Mouse (Mus musculus) neural tube, embryonic 14.5 days (tissue): ENCODE data around the gene Gm10570. TPM values are rescaled to one million over a fixed set of nuclear protein-coding genes. Genes with fewer than 3 reads are reported as not detected.
A peak's percentile ranks its signal among the peaks of the same experiment; 100 is the strongest.

ENCODE experiments used
- ATAC-seq: fragments of 200-750 bp; cut with Nextera tagmentation; 2 replicates; pipeline ENCODE4 v1.8.0; 2017; ENCODE audit warnings: low read depth, mild to moderate bottlenecking, moderate TSS enrichment, moderate library complexity
- H3K27ac ChIP-seq: fragments of 300-500 bp; sonication (generic); 2 replicates; pipeline ENCODE4 v1.5.1; 2014; ENCODE audit warnings: low read depth, mild to moderate bottlenecking, control low read depth, low read length, moderate library complexity, mixed read lengths
- H3K27me3 ChIP-seq: fragments of 300-500 bp; sonication (generic); 2 replicates; pipeline ENCODE4 v1.6.1; 2014; ENCODE audit warnings: low read length; ENCODE audit not compliant: control insufficient read depth, insufficient read depth
- H3K36me3 ChIP-seq: fragments of 300-500 bp; sonication (generic); 2 replicates; pipeline ENCODE4 v1.6.1; 2014; ENCODE audit warnings: low read length, mixed read lengths; ENCODE audit not compliant: control insufficient read depth, insufficient read depth
- H3K4me1 ChIP-seq: fragments of 300-500 bp; sonication (generic); 2 replicates; pipeline ENCODE4 v1.6.1; 2014; ENCODE audit warnings: low read length; ENCODE audit not compliant: control insufficient read depth, insufficient read depth
- H3K4me2 ChIP-seq: fragments of 300-500 bp; sonication (generic); 2 replicates; pipeline ENCODE4 v1.6.1; 2014; ENCODE audit warnings: mild to moderate bottlenecking, low read depth, low read length, control low read depth
- H3K4me3 ChIP-seq: fragments of 300-500 bp; sonication (generic); 2 replicates; pipeline ENCODE4 v1.5.1; 2014; ENCODE audit warnings: low read depth, low read length, control low read depth, mixed read lengths
- H3K9ac ChIP-seq: fragments of 300-500 bp; sonication (generic); replicated peaks from 2 replicates; pipeline ENCODE4 v1.6.1; 2014; ENCODE audit warnings: low read depth, mild to moderate bottlenecking, control low read depth, low read length, mixed read lengths
- H3K9me3 ChIP-seq: fragments of 300-500 bp; sonication (generic); 2 replicates; pipeline ENCODE4 v1.6.1; 2016; ENCODE audit warnings: low read length; ENCODE audit not compliant: control insufficient read depth
- WGBS: fragments of 180-500 bp; shearing (Covaris S2); extraction: QIAGEN DNeasy Blood & Tissue Kit; methylation state at CpG from one replicate; pipeline ENCODE4 v1.1.7; 2014; 5-methylcytosine and 5-hydroxymethylcytosine counted together
- polyA plus RNA-seq: library from polyadenylated mRNA; unstranded; fragments of >200 nt; fragmentation: Nextera tagmentation; extraction: Ambion mirVana; gene quantifications from 2 replicates; pipeline ENCODE4 v1.2.1, GENCODE M21; 2014

The Gm10570 gene
- polyA plus RNA-seq, 1 experiment from 2014 or later = 1.8 TPM

- Histone ChIP-seq H3K4me1 (0 out of 2 replicates have a peak, but pooled peaks cover 3% of the 10 kb centered on the region), H3K4me3 (no peak within 1 kb of the TSS), H3K27ac (no peak within 1 kb of the TSS), H3K36me3 (no peaks in the 10 kb centered on the region), H3K9ac (no peak within 1 kb of the TSS), H3K9me3 (no peaks in the 10 kb centered on the region), H3K27me3 (no peaks in the 10 kb centered on the region), H3K4me2 (no peak within 1 kb of the TSS)
- ATAC-seq = no peak
- 63% methylated on average over 2 of the region's 2 CpGs for WGBS
Measured at GRCm38 (mm10) chr4:130279105-130279504, 29.4 kb downstream of the Gm10570 start, which contains the start of gene Serinc2. Gene Serinc2, minus strand, starts transcription at chr4:130279205.

- H3K4me3 ChIP-seq = no peak overlapping the region
- no peaks in the 10 kb centered on the region for H3K27me3 ChIP-seq
- H3K4me2 ChIP-seq = no peak overlapping the region
- WGBS = 65% methylated on average over 7 of the region's 7 CpGs
- peaks cover 10% of the 10 kb centered on the region for H3K4me1 ChIP-seq
- no peaks in the 10 kb centered on the region for H3K36me3 ChIP-seq
- no peak overlapping the region for H3K27ac ChIP-seq
- no peak overlapping the region for H3K9ac ChIP-seq
- H3K9me3 ChIP-seq = no peaks in the 10 kb centered on the region
- ATAC-seq = no peak
Measured at GRCm38 (mm10) chr4:130276573-130277176, 31.8 kb downstream of the Gm10570 start.

GRCm38 (mm10) chr4:130275823-130276105 lies 32.7 kb downstream of the Gm10570 start:
- no peak for ATAC-seq
- Histone ChIP-seq H3K27me3 (no peaks in the 10 kb centered on the region), H3K4me1 (peaks cover 10% of the 10 kb centered on the region), H3K4me3 (peak overlapping the region; percentile 77), H3K27ac (no peak overlapping the region), H3K9me3 (no peaks in the 10 kb centered on the region), H3K9ac (peak overlapping the region; percentile 95; the same call in 1 of the 2 replicates), H3K36me3 (no peaks in the 10 kb centered on the region), H3K4me2 (peak overlapping the region; percentile 66)
- WGBS = 34% methylated on average over 5 of the region's 5 CpGs

- WGBS = under 1% methylated on average over 61 of the region's 62 CpGs
- no peaks in the 10 kb centered on the region for H3K27me3 ChIP-seq
- H3K9me3 ChIP-seq = no peaks in the 10 kb centered on the region
- H3K4me2 ChIP-seq = peak overlapping the region; percentile 66
- ATAC-seq = peak; percentile 57
- H3K9ac ChIP-seq = peak overlapping the region; percentile 95
- no peaks in the 10 kb centered on the region for H3K36me3 ChIP-seq
- peaks cover 10% of the 10 kb centered on the region for H3K4me1 ChIP-seq
- peak overlapping the region; percentile 86 for H3K27ac ChIP-seq
- peak overlapping the region; percentile 77 for H3K4me3 ChIP-seq
Measured at GRCm38 (mm10) chr4:130275016-130275822, 33.3 kb downstream of the Gm10570 start.

- peak overlapping the region; percentile 66 for H3K4me2 ChIP-seq
- H3K4me1 ChIP-seq = peaks cover 10% of the 10 kb centered on the region
- peak overlapping the region; percentile 77 for H3K4me3 ChIP-seq
- WGBS = under 1% methylated on average over 29 of the region's 29 CpGs
- H3K9me3 ChIP-seq = no peaks in the 10 kb centered on the region
- no peaks in the 10 kb centered on the region for H3K27me3 ChIP-seq
- ATAC-seq = peak; percentile 80
- peak overlapping the region; percentile 95 for H3K9ac ChIP-seq
- H3K27ac ChIP-seq = peak overlapping the region; percentile 86
- H3K36me3 ChIP-seq = no peaks in the 10 kb centered on the region
Measured at GRCm38 (mm10) chr4:130274346-130275015, 34.0 kb downstream of the Gm10570 start.

GRCm38 (mm10) chr4:130273698-130274345 lies 34.7 kb downstream of the Gm10570 start:
- peak; percentile 18 for ATAC-seq
- peak overlapping the region; percentile 86 for H3K27ac ChIP-seq
- peaks cover 10% of the 10 kb centered on the region for H3K4me1 ChIP-seq
- peak overlapping the region; percentile 77 for H3K4me3 ChIP-seq
- no peaks in the 10 kb centered on the region for H3K27me3 ChIP-seq
- no peaks in the 10 kb centered on the region for H3K9me3 ChIP-seq
- peak overlapping the region; percentile 66 for H3K4me2 ChIP-seq
- WGBS = 3% methylated on average over 11 of the region's 12 CpGs
- no peaks in the 10 kb centered on the region for H3K36me3 ChIP-seq
- peak overlapping the region; percentile 95 for H3K9ac ChIP-seq

GRCm38 (mm10) chr4:130270611-130271347 lies 37.7 kb downstream of the Gm10570 start:
- WGBS = 88% methylated on average over 6 of the region's 6 CpGs
- no peaks in the 10 kb centered on the region for H3K9me3 ChIP-seq
- no peak overlapping the region for H3K4me3 ChIP-seq
- no peaks in the 10 kb centered on the region for H3K27me3 ChIP-seq
- no peak overlapping the region for H3K9ac ChIP-seq
- no peaks in the 10 kb centered on the region for H3K36me3 ChIP-seq
- no peak for ATAC-seq
- peaks cover 8% of the 10 kb centered on the region for H3K4me1 ChIP-seq
- no peak overlapping the region for H3K4me2 ChIP-seq
- no peak overlapping the region for H3K27ac ChIP-seq

GRCm38 (mm10) chr4:130270089-130270488 lies 38.4 kb downstream of the Gm10570 start:
- Histone ChIP-seq H3K36me3 (no peaks in the 10 kb centered on the region), H3K9me3 (no peaks in the 10 kb centered on the region), H3K27ac (no peak overlapping the region), H3K4me3 (no peak overlapping the region), H3K27me3 (no peaks in the 10 kb centered on the region), H3K4me2 (no peak overlapping the region), H3K9ac (no peak overlapping the region), H3K4me1 (peaks cover 7% of the 10 kb centered on the region)
- WGBS = 63% methylated on average over 8 of the region's 8 CpGs
- ATAC-seq = no peak
